Mouse (Mus musculus): ENCODE measurements around the gene Anp32a.

- no peak for TF ChIP-seq CTCF (IDR thresholded peaks at IDR 0.05; ENCODE audit: low read depth, low read length)
- TF ChIP-seq GATA1 (IDR thresholded peaks at IDR 0.05; ENCODE audit: borderline replicate concordance, low read length): no peak
- TF ChIP-seq TAL1 (conservative IDR thresholded peaks at IDR 0.05; ENCODE audit: low read depth, low read length): no peak
These were observed 79.3 kb downstream of the Anp32a start for GRCm38 (mm10) chr9:62420261-62420917.
